Mouse (Mus musculus): ENCODE results near the gene Shc2.

Shc2 gene

DNA sequence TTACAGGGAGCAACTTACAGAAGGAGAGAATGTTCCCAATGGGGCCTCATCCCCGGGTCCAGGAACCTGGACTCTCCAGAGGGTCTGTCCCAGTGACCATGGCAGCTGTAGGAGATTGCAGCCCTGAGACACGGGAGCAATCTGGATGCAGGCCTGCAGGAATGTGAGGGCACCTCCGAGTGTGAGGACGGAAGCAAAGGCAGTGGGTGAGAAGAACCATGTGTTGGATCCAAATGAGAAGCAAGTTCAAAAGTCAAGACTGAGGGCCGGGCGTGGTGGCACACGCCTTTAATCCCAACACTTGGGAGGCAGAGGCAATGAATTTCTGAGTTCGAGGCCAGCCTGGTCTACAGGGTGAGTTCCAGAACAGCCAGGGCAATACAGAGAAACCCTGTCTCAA lies 56.2 kb downstream of the Shc2 start:
- no peak for DNase-seq (ENCODE audit: low read depth)

DNA sequence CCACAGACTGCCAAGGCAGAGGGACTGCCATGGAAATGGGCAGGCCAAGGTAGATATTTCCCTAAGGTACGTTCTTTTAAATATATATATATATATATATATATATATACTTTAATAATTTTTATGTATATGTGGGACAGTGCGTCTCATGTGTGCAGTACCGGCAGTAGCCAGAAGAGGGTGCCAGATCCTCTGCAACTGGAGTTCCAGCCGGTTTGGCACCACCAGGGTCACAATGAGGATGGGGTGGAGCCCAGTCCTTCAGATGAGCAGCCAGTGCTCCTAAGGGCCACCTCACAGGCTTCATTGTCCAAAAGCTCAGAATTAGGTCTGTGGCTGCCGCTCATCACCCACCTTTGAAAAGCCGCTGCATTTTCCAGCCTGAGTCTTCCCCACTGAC lies 56.9 kb downstream of the Shc2 start:
- peak; percentile 40 for DNase-seq (ENCODE audit: low read depth)

DNA sequence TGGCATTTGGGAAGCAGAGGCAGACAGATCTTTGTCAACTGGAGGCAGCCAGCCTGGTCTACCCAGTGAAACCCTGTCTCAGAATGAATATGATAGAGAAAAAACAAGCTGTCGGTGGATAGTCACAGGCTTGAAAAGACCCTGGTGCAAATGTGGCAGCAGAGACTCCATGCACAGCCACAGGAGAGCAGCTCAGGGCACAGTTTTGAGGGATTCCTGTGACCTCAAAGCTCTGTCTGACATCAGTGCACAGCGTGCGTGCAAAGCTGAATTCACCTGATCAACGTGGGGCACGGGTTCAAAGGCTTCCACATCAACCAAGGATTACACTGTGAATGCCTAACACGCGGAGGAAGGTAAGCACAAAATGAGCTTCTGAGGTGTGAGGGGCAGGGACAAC lies 57.4 kb downstream of the Shc2 start:
- DNase-seq (ENCODE audit: low read depth), result no peak

DNA sequence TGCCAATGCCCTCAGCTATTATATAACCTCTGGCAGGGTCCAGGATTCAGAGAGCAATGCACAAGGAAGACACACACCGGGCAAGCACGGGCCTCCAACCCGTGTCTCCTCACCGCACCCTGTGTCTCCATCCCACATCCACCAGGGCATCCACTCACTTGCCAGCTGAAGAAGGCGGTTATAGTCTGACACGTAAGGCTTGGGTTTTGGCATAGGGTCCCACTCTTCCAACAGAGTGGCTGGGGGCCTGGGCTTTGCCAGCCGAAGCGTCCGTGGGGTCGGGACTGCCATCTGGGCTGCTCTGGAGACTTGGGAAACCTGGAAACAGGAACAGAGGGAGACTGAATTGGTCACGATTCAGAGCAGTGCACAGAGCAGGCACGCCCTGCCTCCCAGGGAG lies 57.9 kb downstream of the Shc2 start:
- DNase-seq (ENCODE audit: low read depth), result no peak

DNA sequence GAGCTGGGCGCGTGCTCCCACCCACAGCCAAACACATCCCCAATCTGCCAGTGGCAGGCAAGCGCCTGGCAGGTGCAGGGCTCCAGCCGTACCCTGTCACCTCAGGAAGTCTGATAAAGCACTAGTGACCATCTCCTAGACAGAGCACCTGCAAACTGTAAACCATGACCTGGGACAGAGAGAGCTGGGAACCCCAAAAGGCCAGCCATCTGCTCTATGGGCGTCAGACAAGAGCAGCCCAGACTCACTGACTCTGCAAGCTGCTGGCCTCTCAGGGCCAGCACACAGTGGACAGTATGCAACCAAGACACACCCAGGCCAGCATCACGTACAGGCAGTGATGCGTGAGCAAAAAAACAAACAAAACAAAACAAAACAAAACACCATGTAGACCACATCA lies 58.8 kb downstream of the Shc2 start:
- no peak for DNase-seq (ENCODE audit: low read depth)

DNA sequence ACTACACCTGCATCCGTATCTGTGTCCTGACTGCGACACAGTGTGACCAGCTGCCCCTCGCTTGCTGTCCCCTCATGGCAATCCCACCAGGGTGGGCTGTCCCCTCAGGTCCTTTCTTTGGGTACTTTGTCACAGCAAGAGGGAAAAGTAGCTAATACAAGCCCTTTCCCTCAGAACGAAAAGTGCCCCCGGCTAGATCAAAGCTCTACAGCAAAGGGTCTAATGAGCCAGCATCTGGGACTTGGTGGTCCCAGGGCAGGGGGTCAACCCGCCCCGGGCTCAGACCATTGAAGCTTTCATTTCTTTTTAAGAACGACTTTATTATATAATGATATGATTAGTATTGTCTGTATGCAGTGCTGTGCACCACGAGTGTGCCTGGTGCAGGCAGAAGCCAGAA lies 59.4 kb downstream of the Shc2 start:
- DNase-seq (ENCODE audit: low read depth), result no peak

DNA sequence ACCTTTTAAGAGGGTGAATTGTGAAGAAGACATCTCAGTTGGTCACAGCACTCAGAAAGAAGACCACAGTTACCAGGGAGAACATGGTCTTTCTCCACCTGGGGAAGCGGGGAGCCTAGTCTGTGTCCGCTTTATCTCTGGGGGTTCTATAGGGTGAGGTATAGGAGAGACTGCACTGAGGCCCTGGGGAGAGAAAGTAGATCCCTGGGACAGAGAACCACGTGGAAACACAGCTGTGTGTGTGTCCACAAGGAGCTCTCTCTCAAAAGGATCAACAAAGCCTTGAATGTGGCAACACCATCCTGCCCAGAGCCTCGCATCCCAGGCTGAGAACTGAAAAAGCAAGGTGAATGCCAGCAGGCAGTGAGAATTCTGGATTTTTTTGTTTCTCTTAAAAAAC lies 60.3 kb downstream of the Shc2 start:
- DNase-seq (ENCODE audit: low read depth), result no peak

DNA sequence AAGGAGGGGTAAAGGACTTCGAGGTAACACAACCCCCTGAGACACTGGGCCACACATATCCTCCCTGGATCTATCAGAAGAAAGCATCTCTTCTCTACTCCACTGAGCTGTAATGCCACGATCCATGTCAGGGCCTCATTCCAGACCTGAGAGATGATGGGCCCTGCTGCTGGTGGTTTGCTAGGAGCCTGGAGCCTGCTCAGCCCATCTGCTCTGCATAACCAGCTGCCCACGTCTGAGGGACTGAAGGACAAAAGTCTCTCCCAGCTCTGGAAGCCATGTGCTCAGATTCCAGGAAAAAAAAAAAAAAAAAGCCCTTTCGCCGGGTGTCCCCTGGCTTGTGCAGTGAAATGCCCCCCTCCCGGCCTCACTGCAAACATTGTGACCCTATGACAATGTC lies 62.0 kb downstream of the Shc2 start:
- DNase-seq (ENCODE audit: low read depth), result no peak

DNA sequence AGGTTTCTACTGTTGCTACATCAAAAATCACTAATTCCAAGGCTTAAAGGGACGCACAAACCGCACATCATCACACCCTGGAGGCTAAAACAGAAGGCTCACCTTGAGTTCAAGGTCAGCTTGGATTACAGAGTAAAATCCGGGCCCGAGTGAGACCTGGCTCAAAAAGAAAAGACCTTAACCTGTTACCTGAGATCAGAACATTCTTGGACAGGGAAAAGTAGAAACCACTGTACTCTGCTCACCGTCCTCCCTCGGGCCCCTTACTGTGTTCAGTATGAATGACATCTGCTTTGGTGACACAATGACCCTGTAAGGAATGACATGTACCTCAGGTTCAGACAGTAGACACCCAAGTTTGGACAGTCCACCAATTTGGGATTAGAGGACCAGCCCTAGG lies 62.9 kb downstream of the Shc2 start:
- DNase-seq (ENCODE audit: low read depth), result no peak

DNA sequence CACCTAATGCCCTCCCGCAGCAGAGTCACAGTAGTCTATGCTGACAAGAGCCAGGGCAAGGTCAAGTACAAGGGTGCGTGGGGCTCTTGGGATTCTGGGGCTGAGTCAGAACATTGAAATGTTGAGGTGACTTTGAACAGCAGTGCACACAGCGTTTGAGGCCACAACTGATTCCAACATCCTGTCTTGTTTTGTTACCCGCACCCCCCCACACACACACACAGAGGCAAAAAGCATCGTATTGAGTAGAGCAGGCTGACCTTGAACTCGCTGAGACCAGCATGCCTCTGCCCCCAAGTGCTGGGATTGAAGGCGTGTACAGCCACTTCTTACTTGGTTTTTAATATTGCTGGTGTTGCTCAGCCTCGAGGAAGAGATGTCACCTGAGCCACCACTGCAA lies 63.4 kb downstream of the Shc2 start:
- no peak for DNase-seq (ENCODE audit: low read depth)

DNA sequence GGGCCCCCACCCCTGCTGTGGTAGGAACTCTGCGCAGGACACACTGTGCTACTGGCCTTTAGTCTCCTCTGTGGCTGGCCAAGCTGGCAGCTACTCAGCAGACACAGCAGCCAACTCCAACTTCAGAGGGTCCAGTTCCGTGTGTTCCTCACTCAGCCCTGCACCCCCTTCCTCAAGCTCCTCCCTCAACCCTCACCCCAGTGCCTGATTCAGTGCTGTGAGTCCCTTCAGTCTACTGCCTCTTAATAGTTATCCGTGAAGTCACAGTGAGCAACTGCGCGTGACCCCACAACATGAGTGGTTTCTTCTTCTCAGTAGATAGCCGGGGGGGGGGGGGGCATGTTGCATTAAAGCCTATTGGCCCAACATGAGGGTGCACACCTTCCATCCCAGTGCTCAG lies 64.1 kb downstream of the Shc2 start:
- DNase-seq (ENCODE audit: low read depth), result no peak

DNA sequence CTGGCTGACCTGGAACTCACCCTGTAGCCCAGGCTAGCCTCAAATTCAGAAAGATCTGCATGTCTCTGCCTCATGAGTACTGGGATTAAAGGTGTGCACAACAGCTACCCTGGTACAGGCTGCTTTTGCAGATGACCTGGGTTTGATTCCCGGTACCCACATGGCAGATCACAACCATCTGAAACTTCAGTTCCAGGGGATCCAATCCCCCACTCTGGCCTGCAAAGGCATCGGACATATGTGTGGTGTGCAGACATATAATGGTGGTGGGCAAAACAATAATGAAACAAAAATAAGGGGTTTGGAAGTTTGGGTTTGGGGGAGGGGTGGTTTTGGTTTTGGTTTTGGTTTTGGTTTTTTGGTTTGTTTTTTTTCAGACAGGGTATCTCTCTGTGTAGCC lies 66.4 kb downstream of the Shc2 start:
- DNase-seq (ENCODE audit: low read depth), result no peak

DNA sequence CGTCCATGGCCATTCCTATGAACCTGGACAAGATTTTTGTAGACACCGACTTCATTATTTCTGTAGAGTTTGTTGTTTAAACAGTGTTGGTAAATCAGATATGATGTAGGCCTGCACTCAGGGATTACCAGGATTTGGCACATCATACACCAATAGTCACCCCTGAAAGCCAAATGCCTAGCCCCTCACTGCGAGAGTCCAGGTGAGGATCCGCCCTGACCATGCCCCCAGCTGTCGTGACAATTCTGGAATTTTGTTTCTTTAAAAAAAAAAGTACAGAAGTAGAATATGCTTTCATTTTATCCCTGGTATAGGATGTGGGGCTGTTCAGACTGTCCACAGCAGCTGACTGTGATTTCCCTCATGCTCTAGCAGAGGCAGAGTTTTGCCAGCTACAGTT lies 67.8 kb downstream of the Shc2 start:
- DNase-seq (ENCODE audit: low read depth), result no peak

Data from 416B (cell line).